Mouse (Mus musculus) forebrain, embryonic 16.5 days (tissue): ENCODE measurements around the gene Axdnd1. TPM values are rescaled to one million over a fixed set of nuclear protein-coding genes. Genes with fewer than 3 reads are reported as not detected.
A peak's percentile ranks its signal among the peaks of the same experiment; 100 is the strongest.

ENCODE experiments used
- ATAC-seq: fragments of 200-750 bp; cut with Nextera tagmentation; 2 replicates; pipeline ENCODE4 v1.8.0; 2017; ENCODE audit warnings: mild to moderate bottlenecking, moderate library complexity
- H3K27ac ChIP-seq: fragments of 300-500 bp; sonication (generic); 2 replicates; pipeline ENCODE4 v1.5.1; 2014; ENCODE audit warnings: low read length, control low read depth
- H3K27me3 ChIP-seq: fragments of 300-500 bp; sonication (generic); replicated peaks from 2 replicates; pipeline ENCODE4 v1.6.1; 2014; ENCODE audit warnings: low read length; ENCODE audit not compliant: control insufficient read depth, insufficient read depth
- H3K36me3 ChIP-seq: fragments of 300-500 bp; sonication (generic); 2 replicates; pipeline ENCODE4 v1.6.1; 2014; ENCODE audit not compliant: control insufficient read depth, insufficient read depth
- H3K4me1 ChIP-seq: fragments of 300-500 bp; sonication (generic); replicated peaks from 2 replicates; pipeline ENCODE4 v1.6.1; 2014; ENCODE audit warnings: low read length; ENCODE audit not compliant: control insufficient read depth, insufficient read depth
- H3K4me2 ChIP-seq: fragments of 300-500 bp; sonication (generic); 2 replicates; pipeline ENCODE4 v1.6.1; 2014; ENCODE audit warnings: mild to moderate bottlenecking, low read length, control low read depth
- H3K4me3 ChIP-seq: fragments of 300-500 bp; sonication (generic); replicated peaks from 2 replicates; pipeline ENCODE4 v1.5.1; 2014; ENCODE audit warnings: mild to moderate bottlenecking, low read length, control low read depth
- H3K9ac ChIP-seq: fragments of 300-500 bp; sonication (generic); replicated peaks from 2 replicates; pipeline ENCODE4 v1.6.1; 2014; ENCODE audit warnings: low read depth, low read length, control low read depth
- H3K9me3 ChIP-seq: fragments of 300-500 bp; sonication (generic); 2 replicates; pipeline ENCODE4 v1.6.1; 2016; ENCODE audit warnings: low read length; ENCODE audit not compliant: control insufficient read depth
- WGBS: fragments of 180-500 bp; shearing (Covaris S2); extraction: QIAGEN DNeasy Blood & Tissue Kit; methylation state at CpG from one replicate; pipeline ENCODE4 v1.1.7; 2014; 5-methylcytosine and 5-hydroxymethylcytosine counted together
- polyA plus RNA-seq: library from polyadenylated mRNA; unstranded; fragments of >200 nt; fragmentation: Nextera tagmentation; extraction: Ambion mirVana; gene quantifications from 2 replicates; pipeline ENCODE4 v1.2.1, GENCODE M21; 2015

The Axdnd1 gene
- polyA plus RNA-seq, 1 experiment from 2014 or later: not detected

DNA sequence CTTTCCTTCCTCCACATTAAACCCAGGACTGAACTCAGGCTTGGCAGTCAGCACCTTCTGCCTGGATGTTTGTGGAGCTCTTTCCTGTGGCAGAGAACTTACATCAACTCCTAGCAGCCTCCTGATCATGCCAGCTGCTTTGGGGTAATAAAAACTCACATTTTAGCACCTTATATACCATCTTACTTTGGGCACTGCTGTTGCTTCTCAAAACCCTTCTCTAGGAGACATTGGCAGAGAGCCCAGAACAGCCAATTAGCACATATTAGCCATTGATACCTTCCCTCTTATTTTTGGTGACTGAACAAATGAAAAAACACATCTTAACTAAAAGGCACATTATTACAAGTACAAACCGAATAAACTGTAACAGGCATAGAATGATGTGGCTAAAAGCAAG, 24.1 kb upstream of the Axdnd1 start:
- H3K9ac ChIP-seq: no peak overlapping the region
- no peak overlapping the region for H3K27ac ChIP-seq
- H3K27me3 ChIP-seq: no peaks in the 10 kb centered on the region
- peaks cover 7% of the 10 kb centered on the region for H3K4me1 ChIP-seq
- 0 out of 2 replicates have a peak, but pooled peaks cover 2% of the 10 kb centered on the region for H3K36me3 ChIP-seq
- peak; percentile 36; the same call in 1 of the 2 replicates for ATAC-seq
- H3K4me3 ChIP-seq: no peak overlapping the region
- H3K9me3 ChIP-seq: no peaks in the 10 kb centered on the region
- H3K4me2 ChIP-seq: no peak overlapping the region
- WGBS: 13% methylated on average over 1 of the region's 1 CpGs

DNA sequence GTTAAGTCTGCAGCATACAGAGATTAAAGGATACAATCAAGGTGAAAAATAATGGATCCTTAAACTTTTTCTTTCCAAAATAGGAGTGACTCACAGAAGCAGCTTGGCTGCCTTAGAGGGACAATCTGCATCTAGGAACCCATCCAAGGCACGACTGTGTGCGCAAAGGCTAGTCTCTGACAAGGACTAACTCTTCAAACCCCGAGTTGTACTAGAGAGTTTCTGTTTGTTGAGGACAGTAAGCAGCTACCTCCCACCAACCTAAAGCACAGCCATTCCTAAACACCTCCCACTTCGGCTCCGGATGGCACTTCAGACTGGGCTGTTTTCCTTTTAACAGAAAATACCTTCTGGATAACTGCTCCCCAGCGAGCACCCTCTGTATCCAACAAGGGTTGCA, 21.8 kb upstream of the Axdnd1 start:
- H3K27me3 ChIP-seq: no peaks in the 10 kb centered on the region
- H3K36me3 ChIP-seq: peaks cover 8% of the 10 kb centered on the region; the same call in 1 of the 2 replicates
- H3K4me1 ChIP-seq: peaks cover 7% of the 10 kb centered on the region
- no peak overlapping the region for H3K27ac ChIP-seq
- no peak for ATAC-seq
- no peak overlapping the region for H3K9ac ChIP-seq
- H3K4me2 ChIP-seq: no peak overlapping the region
- 78% methylated on average over 6 of the region's 6 CpGs for WGBS
- no peaks in the 10 kb centered on the region for H3K9me3 ChIP-seq
- no peak overlapping the region for H3K4me3 ChIP-seq

DNA sequence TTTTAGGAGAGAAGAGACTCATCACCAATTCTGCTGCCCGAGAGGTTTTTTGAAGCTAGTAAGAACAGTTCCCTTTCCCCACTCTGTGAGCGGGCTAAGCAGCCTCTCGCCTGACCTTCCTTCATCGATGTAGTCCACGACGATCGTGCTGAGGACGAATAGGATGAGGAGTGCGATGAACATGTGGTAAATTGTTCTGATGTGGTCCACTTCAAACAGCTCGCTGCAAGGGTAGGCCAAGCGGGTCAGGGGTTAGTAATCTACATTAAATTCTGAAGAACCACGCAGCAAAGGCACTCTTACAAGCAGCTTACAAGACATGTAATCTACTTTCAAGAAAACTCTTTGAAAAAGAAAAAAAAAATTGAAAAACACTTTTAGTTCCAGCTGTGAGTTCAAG, 21.3 kb upstream of the Axdnd1 start:
- Histone ChIP-seq H3K36me3 (peaks cover 8% of the 10 kb centered on the region; the same call in 1 of the 2 replicates), H3K27me3 (no peaks in the 10 kb centered on the region), H3K9me3 (no peaks in the 10 kb centered on the region), H3K9ac (no peak overlapping the region), H3K27ac (no peak overlapping the region), H3K4me3 (no peak overlapping the region), H3K4me2 (no peak overlapping the region), H3K4me1 (peaks cover 7% of the 10 kb centered on the region)
- no peak for ATAC-seq
- WGBS: 94% methylated on average over 12 of the region's 12 CpGs

DNA sequence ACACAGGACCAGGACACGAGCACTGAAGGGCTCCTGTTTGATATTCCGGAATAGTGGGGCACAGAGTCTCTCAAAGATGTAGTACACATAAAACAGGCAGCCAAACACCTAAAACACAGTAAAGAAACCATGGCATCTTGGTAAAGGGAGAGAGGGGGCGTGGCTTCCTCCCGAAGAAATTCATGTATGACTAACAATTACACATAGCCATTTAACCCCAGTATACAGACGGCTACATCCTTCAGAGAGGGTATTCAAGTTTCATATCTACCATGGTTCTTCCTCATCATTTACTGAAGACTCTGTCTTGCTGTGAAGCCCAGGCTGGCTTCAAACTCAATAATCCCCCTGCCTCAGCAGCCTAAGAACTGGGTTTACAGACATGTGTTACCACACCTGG, 16.8 kb upstream of the Axdnd1 start:
- Histone ChIP-seq H3K4me1 (no peaks in the 10 kb centered on the region), H3K9ac (no peak overlapping the region), H3K27ac (no peak overlapping the region), H3K4me3 (no peak overlapping the region), H3K4me2 (no peak overlapping the region), H3K36me3 (peaks cover 15% of the 10 kb centered on the region), H3K27me3 (no peaks in the 10 kb centered on the region), H3K9me3 (no peaks in the 10 kb centered on the region)
- 97% methylated on average over 5 of the region's 5 CpGs for WGBS
- no peak for ATAC-seq

DNA sequence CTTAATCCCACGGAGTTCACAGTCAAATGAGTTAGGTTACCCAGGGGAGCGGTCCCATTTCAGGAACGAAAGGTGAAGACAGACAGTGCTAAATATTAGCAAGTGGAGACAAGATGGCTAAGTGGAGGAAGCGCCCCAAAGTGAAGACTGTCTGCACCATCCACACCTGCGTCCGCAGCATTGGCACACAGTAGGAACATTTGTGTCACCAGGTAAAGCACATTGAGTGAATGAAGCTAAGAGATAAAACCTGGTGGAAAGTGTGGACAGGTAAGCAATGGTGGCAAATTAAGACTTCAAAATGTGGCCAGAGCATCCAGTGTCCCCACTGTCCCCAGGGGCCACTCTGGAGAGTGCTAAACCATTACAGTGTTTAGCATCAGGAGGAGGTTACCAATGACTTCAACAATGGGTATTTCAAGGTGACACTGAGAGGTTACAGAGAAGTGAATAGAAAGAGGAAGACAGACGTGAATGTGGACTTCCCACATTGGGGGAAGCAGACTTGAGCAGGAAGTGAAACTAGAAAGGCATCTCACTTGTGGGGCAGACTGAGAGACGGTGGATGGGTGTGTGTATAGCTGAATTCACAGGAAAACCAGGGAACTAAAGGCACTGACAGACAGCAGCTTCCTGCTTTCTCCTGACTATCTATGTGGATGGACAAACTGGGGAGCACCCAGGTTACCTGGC, 16.2 kb upstream of the Axdnd1 start:
- Histone ChIP-seq H3K27me3 (no peaks in the 10 kb centered on the region), H3K9ac (no peak overlapping the region), H3K27ac (no peak overlapping the region), H3K4me3 (no peak overlapping the region), H3K4me1 (no peaks in the 10 kb centered on the region), H3K36me3 (peaks cover 17% of the 10 kb centered on the region), H3K4me2 (no peak overlapping the region), H3K9me3 (no peaks in the 10 kb centered on the region)
- 94% methylated on average over 8 of the region's 8 CpGs for WGBS
- no peak for ATAC-seq

DNA sequence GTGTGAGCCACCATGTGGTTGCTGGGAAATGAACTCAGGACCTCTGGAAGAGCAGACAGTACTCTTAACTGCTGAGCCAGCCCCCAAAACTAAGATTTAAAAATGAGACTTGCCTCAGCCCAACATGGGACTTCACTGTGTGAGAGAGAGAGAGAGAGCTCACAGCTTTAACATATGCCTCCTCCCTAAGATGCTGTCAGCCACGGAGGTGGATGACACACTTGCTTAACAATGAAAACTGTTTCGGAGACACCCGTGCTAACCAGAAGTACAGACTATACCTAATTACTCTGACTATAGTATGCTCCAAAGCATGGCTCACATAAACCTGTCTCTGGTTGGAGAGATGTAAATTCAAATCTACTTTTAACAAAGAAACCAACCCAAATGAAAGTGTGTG, 12.5 kb upstream of the Axdnd1 start:
- H3K36me3 ChIP-seq: peaks cover 16% of the 10 kb centered on the region
- H3K4me1 ChIP-seq: no peaks in the 10 kb centered on the region
- no peak overlapping the region for H3K9ac ChIP-seq
- no peak for ATAC-seq
- H3K4me3 ChIP-seq: no peak overlapping the region
- no peak overlapping the region for H3K4me2 ChIP-seq
- no peaks in the 10 kb centered on the region for H3K27me3 ChIP-seq
- H3K9me3 ChIP-seq: no peaks in the 10 kb centered on the region
- H3K27ac ChIP-seq: no peak overlapping the region
- 88% methylated on average over 3 of the region's 3 CpGs for WGBS

DNA sequence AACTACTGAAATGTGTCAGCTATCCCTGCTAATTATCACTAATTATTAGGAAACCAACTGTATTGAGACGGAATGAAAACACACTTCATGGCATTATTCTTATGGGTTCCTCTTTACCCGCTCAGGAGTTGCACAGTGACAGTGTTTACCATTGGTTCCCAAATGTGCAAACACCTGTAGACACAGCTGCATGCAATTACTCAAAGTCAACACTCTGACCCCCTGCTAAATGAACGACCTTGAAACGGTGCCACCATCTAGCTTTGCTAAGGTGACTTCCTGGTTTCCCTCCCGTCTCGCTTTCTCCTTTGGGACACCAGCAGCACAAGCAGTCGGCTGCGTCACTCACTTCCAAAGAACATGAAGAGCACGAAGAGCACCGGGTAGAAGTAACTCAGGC, 11.5 kb upstream of the Axdnd1 start:
- Histone ChIP-seq H3K9ac (no peak overlapping the region), H3K27me3 (no peaks in the 10 kb centered on the region), H3K27ac (no peak overlapping the region), H3K9me3 (no peaks in the 10 kb centered on the region), H3K4me2 (no peak overlapping the region), H3K36me3 (peaks cover 14% of the 10 kb centered on the region), H3K4me3 (no peak overlapping the region), H3K4me1 (no peaks in the 10 kb centered on the region)
- ATAC-seq: no peak
- WGBS: 81% methylated on average over 10 of the region's 10 CpGs

DNA sequence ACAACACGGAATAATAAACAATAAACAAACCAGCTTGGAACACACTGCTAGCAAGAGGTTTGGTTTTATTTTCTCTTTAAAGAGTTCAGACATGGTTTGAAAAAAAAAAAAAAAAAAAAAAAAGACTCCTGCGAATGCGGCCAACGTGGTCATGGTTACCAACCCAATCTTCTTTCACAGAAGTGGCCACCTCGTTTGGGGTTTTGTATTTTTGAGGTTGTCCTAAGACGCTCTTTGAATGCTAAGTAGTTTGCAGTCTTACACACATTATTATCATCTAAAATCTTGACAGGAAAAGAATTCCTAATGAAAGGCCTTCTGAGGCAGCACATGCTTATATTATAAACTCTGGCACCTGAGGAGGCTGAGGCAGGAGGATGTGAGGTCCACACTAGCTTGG, 7.5 kb upstream of the Axdnd1 start:
- Histone ChIP-seq H3K9ac (no peak overlapping the region), H3K36me3 (peaks cover 8% of the 10 kb centered on the region), H3K4me3 (no peak overlapping the region), H3K9me3 (no peaks in the 10 kb centered on the region), H3K4me2 (no peak overlapping the region), H3K27me3 (no peaks in the 10 kb centered on the region), H3K27ac (no peak overlapping the region), H3K4me1 (no peaks in the 10 kb centered on the region)
- WGBS: 57% methylated on average over 6 of the region's 6 CpGs
- no peak for ATAC-seq

DNA sequence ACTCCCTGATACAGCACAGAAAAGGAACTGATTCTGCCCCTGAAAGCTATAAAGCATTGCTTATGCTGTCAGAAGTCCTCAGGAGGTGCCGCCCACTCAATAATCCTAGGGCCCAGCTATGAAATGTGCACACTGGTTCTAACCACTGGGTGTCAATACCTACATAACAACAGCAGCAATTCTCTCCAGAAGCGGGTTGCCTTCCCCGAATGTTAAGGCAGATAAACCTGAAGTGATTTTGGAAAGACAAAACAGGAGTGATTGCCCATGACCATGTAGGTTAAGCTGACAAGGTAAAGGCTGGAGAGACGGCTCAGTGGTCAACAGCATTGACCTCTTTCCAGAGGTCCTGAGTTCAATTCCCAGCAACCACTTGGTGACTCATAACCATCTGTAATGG, 4.8 kb upstream of the Axdnd1 start:
- H3K4me1 ChIP-seq: peaks cover 4% of the 10 kb centered on the region; the same call in 1 of the 2 replicates
- H3K27ac ChIP-seq: no peak overlapping the region
- no peak overlapping the region for H3K4me2 ChIP-seq
- 95% methylated on average over 4 of the region's 4 CpGs for WGBS
- no peaks in the 10 kb centered on the region for H3K27me3 ChIP-seq
- no peaks in the 10 kb centered on the region for H3K9me3 ChIP-seq
- peaks cover 2% of the 10 kb centered on the region; the same call in 1 of the 2 replicates for H3K36me3 ChIP-seq
- H3K4me3 ChIP-seq: no peak overlapping the region
- ATAC-seq: no peak
- no peak overlapping the region for H3K9ac ChIP-seq

DNA sequence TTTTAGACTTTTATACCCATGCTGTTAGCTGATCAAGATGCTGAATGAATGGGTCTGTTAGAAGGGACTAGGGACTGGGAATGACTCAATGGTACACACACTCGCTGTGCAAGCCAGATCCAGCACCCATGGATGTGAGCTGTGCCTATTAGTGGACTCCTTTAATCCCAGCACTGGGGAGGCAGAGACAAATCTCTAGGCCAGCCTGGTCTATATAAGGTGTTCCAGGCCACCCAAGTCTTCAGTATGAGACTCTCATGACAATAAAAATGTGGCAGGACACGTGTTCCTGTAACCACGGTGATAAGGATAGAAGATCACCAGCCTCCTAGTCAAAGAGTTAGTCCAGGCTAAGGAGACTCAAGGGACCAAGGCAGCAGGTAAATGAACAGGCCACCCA, 3.1 kb upstream of the Axdnd1 start:
- H3K36me3 ChIP-seq: no peaks in the 10 kb centered on the region
- H3K9ac ChIP-seq: no peak overlapping the region
- WGBS: 89% methylated on average over 3 of the region's 3 CpGs
- H3K9me3 ChIP-seq: no peaks in the 10 kb centered on the region
- no peaks in the 10 kb centered on the region for H3K27me3 ChIP-seq
- no peak for ATAC-seq
- H3K4me1 ChIP-seq: peaks cover 4% of the 10 kb centered on the region; the same call in 1 of the 2 replicates
- H3K4me3 ChIP-seq: no peak overlapping the region
- H3K27ac ChIP-seq: no peak overlapping the region
- no peak overlapping the region for H3K4me2 ChIP-seq
